Mouse (Mus musculus) ovary, adult 18-20 months (tissue): Measurements from ENCODE around the gene Dmrtc2.
"Not testable (repeated sequence)": the region's sequence is repeated elsewhere in the genome, so short reads cannot be mapped to it uniquely, and the experiment has no call there.

Experiments used
- DNase-seq: peaks from one replicate; pipeline ENCODE4 v3.0.0; 2022; ENCODE audit warnings: low spot score, mixed read lengths

Gene Dmrtc2

GRCm38 (mm10) chr7:24869080-24869479, 777 bp upstream of the Dmrtc2 start:
- no peak for DNase-seq

GRCm38 (mm10) chr7:24877588-24877987, 7.7 kb downstream of the Dmrtc2 start:
- DNase-seq, result no peak

DNA sequence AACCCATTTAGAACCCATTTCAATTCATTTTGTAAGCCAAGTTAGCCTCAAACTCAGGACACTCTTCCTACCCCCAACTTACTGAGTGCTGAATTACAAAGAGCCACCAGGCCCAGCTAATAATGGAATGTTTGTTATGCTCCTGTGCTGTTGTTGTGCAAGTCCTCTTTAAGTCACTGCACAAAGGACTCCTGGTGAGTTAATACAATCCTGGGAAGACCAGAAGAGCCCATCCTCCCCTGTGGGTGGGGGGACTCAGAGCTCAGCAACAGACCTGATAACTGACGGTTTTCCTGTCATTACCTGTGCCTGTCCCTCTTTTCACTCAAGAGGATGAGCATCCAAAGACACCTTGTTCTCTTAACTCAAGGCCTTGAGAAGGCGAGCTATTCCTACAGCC, 9.8 kb downstream of the Dmrtc2 start:
- DNase-seq, result no peak

- no peak for DNase-seq
These were observed 12.8 kb downstream of the Dmrtc2 start for GRCm38 (mm10) chr7:24882416-24883199.

DNA sequence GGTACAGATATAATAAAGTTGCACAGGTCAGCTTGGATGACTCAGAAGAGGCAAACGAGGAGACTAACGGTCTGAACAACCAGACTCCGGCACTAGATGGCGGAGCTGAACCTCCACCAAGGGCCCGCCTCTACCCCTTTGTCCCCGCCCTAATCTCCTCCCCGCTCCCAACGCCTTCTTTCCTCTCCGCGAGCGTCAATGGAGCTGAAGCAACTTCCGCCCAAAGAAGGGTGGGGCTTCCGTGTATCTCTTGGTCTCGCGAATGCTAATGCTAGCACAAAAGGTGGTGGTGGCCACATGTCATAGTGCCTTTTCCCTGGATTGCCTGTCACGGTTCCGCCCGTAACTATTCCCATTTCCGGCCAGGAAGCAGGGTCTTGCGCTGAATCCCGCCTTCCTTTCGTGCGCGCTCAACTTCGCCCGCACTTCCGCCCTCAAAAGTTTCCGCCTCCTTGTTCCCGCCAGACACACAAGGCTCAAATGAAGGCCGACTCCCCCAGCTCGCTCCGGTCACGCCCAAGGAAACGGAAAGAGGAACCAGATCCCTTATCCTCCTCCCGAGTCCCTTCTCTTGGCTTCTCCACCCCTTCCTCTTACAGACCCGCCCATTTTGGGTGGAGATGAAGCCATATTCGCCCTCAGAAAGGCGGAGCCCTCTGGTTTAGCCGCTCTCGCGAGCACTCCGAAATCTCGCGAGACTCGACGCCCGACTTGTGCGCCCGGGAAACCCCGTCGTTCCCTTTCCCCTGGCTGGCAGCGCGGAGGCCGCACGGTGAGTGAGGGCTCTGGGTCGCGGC, 14.2 kb downstream of the Dmrtc2 start, which contains the start of gene Rps19:
Gene Rps19 (plus strand): TSS at position 476 of the 797 bp plus-strand sequence.
- peak; percentile 98 for DNase-seq

DNA sequence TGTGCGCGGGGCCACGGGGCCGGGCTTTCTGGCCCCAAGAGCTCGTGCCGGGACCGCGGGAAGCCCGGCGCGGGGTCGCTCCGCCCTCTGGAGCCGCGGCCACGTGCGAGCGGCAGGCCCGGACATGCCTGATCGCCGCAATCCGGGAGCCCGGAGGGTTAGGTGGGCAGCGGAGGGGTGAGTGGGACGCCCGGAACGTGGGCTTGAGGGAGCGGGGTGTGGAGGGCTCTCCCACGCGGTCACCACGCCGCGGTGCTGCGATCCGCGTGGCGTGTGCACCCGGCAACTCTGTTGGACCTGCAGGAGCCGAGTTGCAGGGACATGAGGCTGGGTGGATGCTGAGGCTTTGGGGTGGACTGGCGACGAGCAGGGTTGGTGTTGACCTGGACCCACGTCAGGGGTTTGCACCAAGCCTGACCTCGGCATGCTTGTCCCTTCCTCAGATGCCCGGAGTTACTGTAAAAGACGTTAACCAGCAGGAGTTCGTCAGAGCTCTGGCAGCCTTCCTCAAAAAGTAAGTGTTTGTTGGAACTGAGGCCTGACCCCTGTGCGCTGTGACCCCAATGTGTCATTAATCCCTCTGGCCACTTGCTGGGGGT, 14.9 kb downstream of the Dmrtc2 start:
- DNase-seq, result no peak

DNA sequence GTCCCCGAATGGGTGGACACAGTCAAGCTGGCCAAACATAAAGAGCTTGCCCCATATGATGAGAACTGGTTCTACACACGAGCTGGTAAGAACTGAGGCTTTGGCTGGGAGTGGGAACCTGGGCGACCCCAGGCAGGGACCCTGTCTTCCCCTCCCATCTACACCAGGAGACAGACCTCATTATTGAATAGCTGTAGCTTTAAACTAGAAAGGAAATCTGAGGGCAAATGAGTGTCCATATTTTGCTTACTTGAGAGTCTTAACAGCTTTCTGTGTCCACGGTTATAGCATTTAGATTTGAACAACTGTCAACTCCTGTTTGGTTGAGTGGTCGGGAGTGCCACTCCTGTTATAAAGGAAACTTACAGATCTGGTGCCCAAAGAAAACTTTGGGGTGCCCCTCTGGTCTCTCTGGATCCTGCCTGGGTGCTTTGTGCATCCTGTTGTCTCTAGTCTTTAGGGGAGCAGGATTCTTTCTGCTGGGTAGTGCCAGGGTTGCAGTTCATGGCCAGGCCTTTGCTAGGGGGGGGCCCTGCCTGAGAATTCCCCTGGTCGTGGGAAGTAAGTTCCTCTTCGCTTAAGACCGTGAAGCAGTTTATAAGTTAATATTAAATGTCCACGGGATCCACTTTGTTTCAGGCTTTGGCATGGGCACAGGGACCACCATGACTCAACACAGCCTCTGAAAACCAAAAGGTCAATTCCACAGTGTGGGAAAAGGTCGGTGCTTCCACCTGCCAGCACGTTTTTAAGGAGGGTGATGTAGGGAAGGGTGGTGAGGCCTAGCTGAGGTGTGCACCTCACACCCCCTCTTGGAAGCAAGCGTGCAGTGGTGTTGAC, 15.8 kb downstream of the Dmrtc2 start:
- no peak for DNase-seq

- DNase-seq, result no peak
These were observed 16.4 kb downstream of the Dmrtc2 start for GRCm38 (mm10) chr7:24886308-24886633.

DNA sequence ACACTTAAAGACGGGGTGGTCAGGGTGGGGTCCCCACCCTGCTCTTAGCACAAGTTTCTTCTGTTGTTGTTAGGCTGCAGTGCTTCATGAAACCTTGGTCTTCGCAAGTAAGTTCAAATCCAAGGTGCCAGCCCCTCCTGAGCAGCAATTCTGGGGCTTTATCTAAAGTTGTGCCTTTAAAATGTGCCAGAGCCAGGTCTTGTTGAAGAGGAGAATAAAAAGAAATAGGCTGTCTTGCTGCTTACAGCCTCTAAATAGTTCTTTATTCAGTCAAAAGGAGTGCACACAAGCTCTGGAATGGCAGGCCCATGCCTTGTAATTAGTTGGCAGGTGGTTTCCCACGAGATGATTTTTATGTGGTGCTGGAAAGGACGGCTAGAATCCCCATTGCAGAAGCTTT, 17.2 kb downstream of the Dmrtc2 start:
- no peak for DNase-seq

DNA sequence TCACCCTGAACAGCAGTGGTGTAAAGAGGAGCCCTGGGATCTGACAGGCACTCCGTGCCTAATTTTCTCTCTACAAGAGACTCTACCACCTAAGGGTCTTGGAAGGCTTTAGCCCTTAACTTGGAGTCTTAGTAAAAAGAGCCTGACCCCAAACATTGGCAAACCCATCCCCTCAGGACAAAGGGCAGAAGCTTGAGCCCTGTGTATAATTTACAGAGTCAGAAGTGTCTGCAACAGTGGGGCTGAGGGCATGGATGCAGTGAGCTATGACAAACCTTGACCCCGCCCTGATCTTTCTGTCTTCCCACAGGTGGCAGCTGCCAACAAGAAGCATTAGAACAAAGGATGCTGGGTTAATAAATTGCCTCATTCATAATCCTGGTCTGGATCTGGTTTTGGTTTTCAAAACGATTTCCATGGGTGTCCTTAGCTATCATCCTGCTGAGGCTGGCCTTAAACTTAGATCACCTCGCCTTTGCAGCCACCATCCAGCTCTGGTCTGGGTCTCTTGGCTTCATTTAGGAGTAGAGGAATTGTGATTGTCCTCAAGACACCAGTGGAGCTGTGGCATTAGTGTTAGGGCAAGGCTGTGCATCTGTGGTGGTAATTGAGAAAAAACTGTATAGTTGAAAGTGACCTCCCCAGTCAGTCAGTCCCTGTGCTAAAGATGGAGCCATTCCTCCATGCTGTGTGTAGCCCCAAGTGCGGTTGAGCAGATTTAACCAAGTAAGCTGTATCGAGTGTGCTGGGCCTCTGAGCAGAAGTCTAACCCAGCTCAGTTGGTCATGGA, 19.8 kb downstream of the Dmrtc2 start:
- no peak for DNase-seq

DNA sequence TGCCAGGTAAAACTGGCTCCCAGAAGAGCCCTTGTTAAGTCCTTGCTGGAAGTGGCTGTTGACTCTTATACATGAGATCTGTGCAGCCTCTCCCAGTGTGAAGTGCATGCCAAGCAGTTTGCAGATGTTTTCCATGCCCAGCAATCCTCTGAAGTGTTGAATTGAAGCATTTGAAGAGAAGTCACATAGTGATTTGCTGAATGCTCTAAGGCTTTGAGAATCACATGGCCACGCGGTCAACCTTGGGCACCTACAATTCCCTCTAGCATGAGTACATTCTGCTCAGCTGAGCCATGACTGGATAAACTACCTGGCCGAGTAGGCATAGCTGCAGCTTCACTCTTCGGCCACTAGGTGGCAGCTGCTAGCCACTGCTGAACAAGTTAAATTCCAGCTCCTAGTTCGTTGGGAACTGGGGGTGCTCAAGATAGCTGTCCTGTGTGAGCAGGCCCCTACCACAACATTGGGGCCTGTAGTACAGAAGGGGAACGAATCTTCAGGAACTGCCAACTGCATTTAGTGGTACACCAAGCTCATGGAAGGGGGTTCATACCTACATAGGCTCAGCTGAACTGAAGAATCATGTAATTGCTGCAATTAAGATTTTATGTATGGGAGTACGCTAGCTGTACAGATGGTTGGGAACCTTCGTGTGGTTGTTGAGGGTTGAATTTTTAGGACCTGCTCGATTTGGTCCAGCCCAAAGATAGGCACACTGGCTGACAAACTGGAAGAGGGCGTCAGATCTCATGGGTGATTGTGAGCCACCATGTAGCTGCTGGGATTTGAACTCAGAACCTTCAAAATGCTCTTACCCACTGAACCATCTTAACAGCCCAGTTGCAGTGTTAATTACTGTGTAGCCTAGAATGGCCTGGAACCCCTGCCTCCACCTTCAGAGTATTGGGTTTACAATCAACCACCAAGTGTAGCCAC, 20.7 kb downstream of the Dmrtc2 start:
- peak; percentile 47 for DNase-seq

- no peak for DNase-seq
These were observed 21.6 kb downstream of the Dmrtc2 start for GRCm38 (mm10) chr7:24891241-24892124.

- no peak for DNase-seq
These were observed 22.3 kb downstream of the Dmrtc2 start for GRCm38 (mm10) chr7:24892125-24892583.

DNA sequence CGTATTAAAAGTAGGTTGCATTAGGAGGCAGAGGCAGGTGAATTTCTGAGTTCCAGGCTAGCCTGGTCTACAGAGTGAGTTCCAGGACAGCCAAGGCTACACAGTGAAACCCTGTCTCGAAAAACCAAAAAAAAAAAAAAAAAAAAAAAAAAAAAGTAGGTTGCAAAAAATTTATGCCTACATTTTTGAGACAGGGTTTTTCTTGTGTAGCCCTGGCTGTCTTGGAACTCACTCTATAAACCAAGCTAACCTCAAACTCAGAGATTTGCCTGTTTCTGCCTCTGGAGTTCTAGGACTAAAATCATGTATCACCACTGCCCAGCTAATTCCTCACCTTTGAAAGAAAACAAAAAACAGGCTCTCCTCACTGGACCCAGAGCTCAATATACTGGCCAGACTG, 25.9 kb downstream of the Dmrtc2 start:
- DNase-seq, result not testable (repeated sequence)

DNA sequence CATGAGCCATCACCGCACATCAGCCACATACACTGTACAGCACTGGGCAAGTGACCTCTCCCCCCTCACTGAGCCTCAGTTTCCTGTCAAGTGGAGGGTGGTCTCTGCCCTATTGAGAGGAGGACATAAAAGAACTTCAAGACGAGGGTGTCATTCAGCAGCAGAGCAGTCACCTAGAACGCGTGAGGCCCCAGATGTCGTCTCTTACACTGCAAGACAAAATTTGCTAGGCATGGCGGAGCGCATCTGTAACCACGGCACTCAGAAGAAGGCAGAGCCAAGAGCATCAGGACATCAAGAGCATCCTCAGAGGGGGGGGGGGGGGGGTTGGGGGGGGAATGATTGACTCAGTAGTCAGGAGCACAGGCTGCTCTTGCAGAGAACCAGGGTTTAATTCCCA, 26.4 kb downstream of the Dmrtc2 start:
- DNase-seq, result no peak

DNA sequence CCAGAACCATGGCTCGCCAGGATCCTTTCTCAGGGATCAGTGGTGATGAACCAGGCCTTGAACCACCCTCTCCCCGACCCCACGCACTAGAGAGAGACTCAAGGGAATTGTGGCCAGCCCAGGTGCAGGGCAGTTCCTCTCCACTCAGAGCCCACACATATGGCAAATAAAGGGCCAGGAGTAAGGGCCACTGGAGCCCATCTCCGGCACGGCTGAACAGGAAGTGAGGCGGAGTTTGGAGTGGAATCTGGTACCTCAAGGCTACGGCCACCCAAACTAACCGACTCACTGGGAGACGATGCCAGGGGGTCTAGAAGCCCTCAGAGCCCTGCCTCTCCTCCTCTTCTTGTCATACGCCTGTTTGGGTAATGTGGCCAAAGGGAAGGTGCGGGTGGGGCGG, 27.4 kb downstream of the Dmrtc2 start, which contains the start of gene Cd79a:
Gene Cd79a (plus strand): TSS at position 158 of the 400 bp plus-strand sequence.
- DNase-seq, result no peak

DNA sequence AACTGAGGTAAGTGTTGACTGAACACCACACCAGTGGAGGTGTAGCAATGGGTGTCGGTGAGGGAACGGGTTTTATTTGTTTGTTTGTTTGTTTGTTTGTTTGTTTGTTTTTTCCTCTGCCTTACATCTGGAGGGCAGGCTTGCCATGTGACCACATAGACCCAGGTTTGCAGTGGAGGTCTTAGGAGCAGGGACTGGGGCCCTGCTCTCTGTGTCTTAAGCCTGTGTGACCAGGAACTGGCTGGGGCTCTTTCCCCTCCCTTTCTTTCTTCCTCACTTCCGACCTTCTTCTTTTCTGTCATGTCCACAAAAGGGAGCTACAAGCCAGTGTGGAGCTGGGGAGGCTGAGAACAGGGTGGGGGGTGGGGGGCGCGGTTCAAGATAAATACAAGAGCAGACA, 28.1 kb downstream of the Dmrtc2 start:
- no peak for DNase-seq

GRCm38 (mm10) chr7:24901114-24901513, 31.3 kb downstream of the Dmrtc2 start:
- no peak for DNase-seq

- DNase-seq, result no peak
These were observed 32.0 kb downstream of the Dmrtc2 start for GRCm38 (mm10) chr7:24901842-24902241.
